Mouse (Mus musculus): Measurements from ENCODE around the gene Ccno. TPM values are rescaled to one million over a fixed set of nuclear protein-coding genes. Genes with fewer than 3 reads are reported as not detected.
"Not testable (repeated sequence)": the region's sequence is repeated elsewhere in the genome, so short reads cannot be mapped to it uniquely, and the experiment has no call there.

Gene Ccno
- polyA plus RNA-seq, 1 experiment from 2014 or later, result 0.17 TPM

DNA sequence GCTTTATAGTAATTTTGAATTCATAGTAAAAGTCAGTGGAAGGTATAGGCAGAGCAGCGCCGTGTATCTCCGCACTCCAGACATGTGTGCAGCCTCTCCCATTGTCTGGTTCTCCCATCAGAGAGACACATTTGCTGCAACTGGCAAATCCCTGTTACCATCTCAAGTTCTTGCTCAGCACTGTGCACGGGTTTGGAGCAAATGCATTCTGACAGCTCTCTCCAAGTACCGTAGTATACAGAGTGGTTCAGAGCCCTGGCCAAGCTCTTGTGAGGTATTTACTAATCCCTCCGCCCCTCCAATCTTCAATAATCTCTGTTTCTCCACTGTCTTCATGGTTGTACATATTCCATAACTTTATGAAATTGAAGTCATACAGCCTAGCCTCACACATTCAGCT is 25.1 kb downstream of the Ccno start:
- ATAC-seq (replicated peaks; ENCODE audit: insufficient number of reproducible peaks, low FRiP score, low TSS enrichment, low read depth) (no peak), DNase-seq (ENCODE audit: low spot score) (no peak)
- Histone ChIP-seq H3K9me3 (replicated peaks; ENCODE audit: control insufficient read depth, low read length) (no peaks in the 10 kb centered on the region), H3K27me3 (ENCODE audit: control insufficient read depth, insufficient read depth, low read length) (no peaks in the 10 kb centered on the region), H3K4me1 (ENCODE audit: control insufficient read depth, insufficient read depth, low read length) (no peaks in the 10 kb centered on the region), H3K4me2 (ENCODE audit: low read depth, low read length) (no peak overlapping the region), H3K27ac (replicated peaks; ENCODE audit: low read depth, low read length) (no peak overlapping the region), H3K36me3 (replicated peaks; ENCODE audit: control insufficient read depth, insufficient read depth, low read depth, low read length) (no peaks in the 10 kb centered on the region), H3K4me3 (ENCODE audit: low read depth, low read length) (no peak overlapping the region), H3K9ac (replicated peaks; ENCODE audit: low read length) (no peak overlapping the region)
- 79% methylated on average over 6 of the region's 6 CpGs for WGBS

DNA sequence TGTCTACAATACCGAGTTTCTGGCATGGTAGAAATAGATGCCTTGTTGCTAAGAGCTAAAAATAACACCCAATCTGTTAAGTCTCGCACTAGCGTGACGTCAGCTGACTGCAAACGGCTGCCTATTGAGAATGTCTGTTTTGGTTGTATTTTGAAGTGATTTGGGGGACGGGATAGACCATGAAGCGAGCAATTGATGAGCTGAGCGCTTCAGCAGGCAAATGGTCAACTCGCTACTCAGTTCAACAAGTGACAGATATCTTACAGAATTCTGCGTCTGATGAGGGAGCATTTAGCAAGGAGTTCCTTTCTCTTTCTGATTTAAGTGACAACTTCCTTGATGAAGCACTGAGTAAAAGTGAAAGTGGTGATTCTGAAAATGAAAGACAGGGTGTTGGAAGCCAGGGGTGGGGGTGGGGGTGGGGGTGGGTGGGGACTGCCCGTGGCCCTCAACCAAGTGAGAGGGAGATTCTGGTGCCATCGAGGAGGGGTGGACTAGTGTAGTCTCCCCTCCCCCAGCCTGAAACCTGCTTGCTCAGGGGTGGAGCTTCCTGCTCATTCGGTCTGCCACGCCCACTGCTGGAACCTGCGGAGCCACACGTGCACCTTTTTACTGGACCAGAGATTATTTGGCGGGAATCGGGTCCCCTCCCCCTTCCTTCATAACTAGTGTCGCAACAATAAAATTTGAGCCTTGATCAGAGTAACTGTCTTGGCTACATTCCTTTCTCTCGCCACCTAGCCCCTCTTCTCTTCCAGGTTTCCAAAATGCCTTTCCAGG is 25.8 kb downstream of the Ccno start:
- H3K4me1 ChIP-seq (ENCODE audit: control insufficient read depth, insufficient read depth, low read length); ATAC-seq (replicated peaks; ENCODE audit: insufficient number of reproducible peaks, low FRiP score, low TSS enrichment, low read depth); DNase-seq (ENCODE audit: low spot score); H3K27ac ChIP-seq (replicated peaks; ENCODE audit: low read depth, low read length); H3K36me3 ChIP-seq (replicated peaks; ENCODE audit: control insufficient read depth, insufficient read depth, low read depth, low read length); H3K4me3 ChIP-seq (ENCODE audit: low read depth, low read length); H3K9me3 ChIP-seq (replicated peaks; ENCODE audit: control insufficient read depth, low read length); H3K9ac ChIP-seq (replicated peaks; ENCODE audit: low read length); H3K4me2 ChIP-seq (ENCODE audit: low read depth, low read length); H3K27me3 ChIP-seq (ENCODE audit: control insufficient read depth, insufficient read depth, low read length): not testable (repeated sequence)
- WGBS, result 58% methylated on average over 18 of the region's 20 CpGs

DNA sequence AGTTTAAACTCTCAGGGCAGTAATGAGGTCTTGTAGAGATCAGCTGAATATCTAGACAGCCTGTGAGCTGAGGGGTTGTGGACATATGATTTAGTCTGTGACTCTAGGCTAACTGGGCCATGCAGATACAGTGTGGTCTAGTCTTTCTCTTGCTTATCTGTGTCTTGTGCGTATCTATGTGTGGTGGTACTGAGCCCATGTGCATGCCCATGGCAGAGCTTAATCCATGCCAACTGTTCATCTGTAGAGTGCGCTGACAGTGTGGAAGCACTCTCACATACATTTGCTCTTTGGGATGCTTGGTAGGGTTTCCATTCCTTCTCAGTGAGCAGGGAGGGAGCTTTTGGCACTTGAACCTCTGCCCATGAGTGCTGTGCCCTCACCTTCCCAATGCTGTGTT is 33.9 kb downstream of the Ccno start:
- no peak overlapping the region for H3K9ac ChIP-seq (replicated peaks; ENCODE audit: low read length)
- H3K27ac ChIP-seq (replicated peaks; ENCODE audit: low read depth, low read length), result no peak overlapping the region
- WGBS, result 80% methylated on average over 2 of the region's 2 CpGs
- no peaks in the 10 kb centered on the region for H3K9me3 ChIP-seq (replicated peaks; ENCODE audit: control insufficient read depth, low read length)
- no peak overlapping the region for H3K4me3 ChIP-seq (ENCODE audit: low read depth, low read length)
- no peaks in the 10 kb centered on the region for H3K36me3 ChIP-seq (replicated peaks; ENCODE audit: control insufficient read depth, insufficient read depth, low read depth, low read length)
- ATAC-seq (replicated peaks; ENCODE audit: insufficient number of reproducible peaks, low FRiP score, low TSS enrichment, low read depth) (no peak), DNase-seq (ENCODE audit: low spot score) (no peak)
- H3K27me3 ChIP-seq (ENCODE audit: control insufficient read depth, insufficient read depth, low read length), result no peaks in the 10 kb centered on the region
- no peak overlapping the region for H3K4me2 ChIP-seq (ENCODE audit: low read depth, low read length)
- H3K4me1 ChIP-seq (ENCODE audit: control insufficient read depth, insufficient read depth, low read length), result no peaks in the 10 kb centered on the region

DNA sequence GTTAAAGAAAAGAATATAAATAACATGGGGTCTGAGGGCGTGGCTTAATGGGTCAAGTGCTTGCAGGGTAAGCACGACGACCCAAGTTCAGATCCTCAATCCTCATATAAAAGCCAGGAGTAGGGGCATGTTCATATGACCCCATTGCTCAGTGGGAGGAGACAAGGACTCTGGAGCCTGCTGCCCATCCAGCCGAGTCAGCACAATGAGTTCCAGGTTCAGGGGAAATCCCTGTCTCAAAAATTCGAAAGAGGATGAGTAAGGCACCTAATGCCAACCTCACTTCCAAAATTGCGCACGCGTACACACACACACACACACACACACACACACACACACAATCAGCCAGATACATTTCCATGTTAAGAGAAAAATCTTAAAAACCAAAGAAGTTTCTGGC is 34.9 kb downstream of the Ccno start:
- no peak for DNase-seq (ENCODE audit: low spot score)
- no peaks in the 10 kb centered on the region for H3K27me3 ChIP-seq (ENCODE audit: control insufficient read depth, insufficient read depth, low read length)
- no peak for ATAC-seq (replicated peaks; ENCODE audit: insufficient number of reproducible peaks, low FRiP score, low TSS enrichment, low read depth)
- H3K4me1 ChIP-seq (ENCODE audit: control insufficient read depth, insufficient read depth, low read length), result no peaks in the 10 kb centered on the region
- 75% methylated on average over 8 of the region's 8 CpGs for WGBS
- no peak overlapping the region for H3K9ac ChIP-seq (replicated peaks; ENCODE audit: low read length)
- H3K36me3 ChIP-seq (replicated peaks; ENCODE audit: control insufficient read depth, insufficient read depth, low read depth, low read length), result no peaks in the 10 kb centered on the region
- no peak overlapping the region for H3K27ac ChIP-seq (replicated peaks; ENCODE audit: low read depth, low read length)
- H3K4me3 ChIP-seq (ENCODE audit: low read depth, low read length), result no peak overlapping the region
- H3K4me2 ChIP-seq (ENCODE audit: low read depth, low read length), result no peak overlapping the region
- H3K9me3 ChIP-seq (replicated peaks; ENCODE audit: control insufficient read depth, low read length), result no peaks in the 10 kb centered on the region

DNA sequence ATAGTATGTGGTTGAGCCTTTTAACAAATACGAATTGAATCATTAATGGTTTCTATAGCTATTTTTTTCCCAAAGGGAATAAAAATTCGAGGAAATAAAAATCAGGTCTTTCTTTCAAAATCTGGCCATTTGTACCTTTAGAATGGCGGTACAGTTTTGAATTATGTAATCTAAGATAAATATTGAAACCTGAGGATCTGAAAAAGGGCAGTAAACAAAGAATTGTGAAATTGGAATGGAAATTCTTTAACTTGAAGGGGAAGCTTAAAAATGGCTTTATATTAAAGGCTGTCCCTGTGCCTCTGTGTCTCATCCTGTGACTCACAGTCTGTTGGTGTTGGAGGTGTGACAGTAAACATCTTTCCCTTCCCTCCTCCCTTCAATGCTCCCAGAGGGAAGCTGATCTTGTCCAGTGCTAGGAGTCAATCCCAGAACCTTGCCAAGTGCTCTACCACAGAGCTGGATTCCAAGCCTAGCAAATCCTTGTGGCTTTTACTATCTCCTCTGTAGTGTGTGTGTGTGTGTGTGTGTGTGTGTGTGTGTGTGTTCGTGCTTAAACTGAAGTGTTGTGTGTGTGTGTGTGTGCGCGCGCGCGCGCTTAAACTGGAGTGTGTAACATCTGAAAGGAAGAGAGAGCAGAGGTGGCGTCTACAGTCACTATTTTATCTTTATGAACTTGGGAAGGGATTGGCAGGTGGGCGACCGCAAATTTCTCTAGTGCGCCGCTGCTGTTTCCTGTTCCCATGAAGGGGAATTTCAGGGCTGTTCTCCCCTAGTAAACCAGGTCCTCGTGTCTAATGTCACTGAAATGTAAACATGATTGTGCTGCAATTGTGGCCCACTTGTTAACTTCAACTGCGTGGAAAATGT is 35.9 kb downstream of the Ccno start:
- 85% methylated on average over 17 of the region's 17 CpGs for WGBS
- Histone ChIP-seq H3K36me3 (replicated peaks; ENCODE audit: control insufficient read depth, insufficient read depth, low read depth, low read length) (no peaks in the 10 kb centered on the region), H3K4me2 (ENCODE audit: low read depth, low read length) (no peak overlapping the region), H3K9ac (replicated peaks; ENCODE audit: low read length) (no peak overlapping the region), H3K27me3 (ENCODE audit: control insufficient read depth, insufficient read depth, low read length) (no peaks in the 10 kb centered on the region), H3K4me3 (ENCODE audit: low read depth, low read length) (no peak overlapping the region), H3K9me3 (replicated peaks; ENCODE audit: control insufficient read depth, low read length) (no peaks in the 10 kb centered on the region), H3K27ac (replicated peaks; ENCODE audit: low read depth, low read length) (no peak overlapping the region), H3K4me1 (ENCODE audit: control insufficient read depth, insufficient read depth, low read length) (no peaks in the 10 kb centered on the region)
- ATAC-seq (replicated peaks; ENCODE audit: insufficient number of reproducible peaks, low FRiP score, low TSS enrichment, low read depth) (no peak), DNase-seq (ENCODE audit: low spot score) (no peak)

DNA sequence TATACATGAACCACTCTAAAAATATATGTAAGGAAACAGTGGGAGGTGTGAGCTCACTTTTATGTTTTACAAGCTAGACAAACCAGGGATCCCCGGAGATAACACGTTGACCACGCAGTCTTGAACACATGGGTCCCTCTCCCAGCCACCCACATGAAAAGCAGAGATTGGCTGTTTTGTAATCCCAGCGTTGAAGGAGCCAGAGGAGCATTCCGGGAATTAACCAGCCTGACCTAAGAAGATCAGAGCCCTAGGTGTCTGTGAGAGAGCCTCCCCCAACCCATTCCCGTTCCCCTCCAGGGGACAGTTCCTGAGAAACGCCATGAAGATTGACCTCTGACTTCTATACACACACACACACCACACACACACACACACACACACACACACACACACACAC is 43.7 kb downstream of the Ccno start:
- no peaks in the 10 kb centered on the region for H3K36me3 ChIP-seq (replicated peaks; ENCODE audit: control insufficient read depth, insufficient read depth, low read depth, low read length)
- peak overlapping the region; percentile 94 for H3K4me2 ChIP-seq (ENCODE audit: low read depth, low read length)
- ATAC-seq (replicated peaks; ENCODE audit: insufficient number of reproducible peaks, low FRiP score, low TSS enrichment, low read depth), result no peak
- no peak overlapping the region for H3K27ac ChIP-seq (replicated peaks; ENCODE audit: low read depth, low read length)
- no peaks in the 10 kb centered on the region for H3K4me1 ChIP-seq (ENCODE audit: control insufficient read depth, insufficient read depth, low read length)
- peak overlapping the region; percentile 48 for H3K4me3 ChIP-seq (ENCODE audit: low read depth, low read length)
- H3K9ac ChIP-seq (replicated peaks; ENCODE audit: low read length), result peak overlapping the region; percentile 13; the same call in 1 of the 2 replicates
- no peaks in the 10 kb centered on the region for H3K9me3 ChIP-seq (replicated peaks; ENCODE audit: control insufficient read depth, low read length)
- 3% methylated on average over 7 of the region's 7 CpGs for WGBS
- DNase-seq (ENCODE audit: low spot score), result no peak
- peaks cover 23% of the 10 kb centered on the region for H3K27me3 ChIP-seq (ENCODE audit: control insufficient read depth, insufficient read depth, low read length)

DNA sequence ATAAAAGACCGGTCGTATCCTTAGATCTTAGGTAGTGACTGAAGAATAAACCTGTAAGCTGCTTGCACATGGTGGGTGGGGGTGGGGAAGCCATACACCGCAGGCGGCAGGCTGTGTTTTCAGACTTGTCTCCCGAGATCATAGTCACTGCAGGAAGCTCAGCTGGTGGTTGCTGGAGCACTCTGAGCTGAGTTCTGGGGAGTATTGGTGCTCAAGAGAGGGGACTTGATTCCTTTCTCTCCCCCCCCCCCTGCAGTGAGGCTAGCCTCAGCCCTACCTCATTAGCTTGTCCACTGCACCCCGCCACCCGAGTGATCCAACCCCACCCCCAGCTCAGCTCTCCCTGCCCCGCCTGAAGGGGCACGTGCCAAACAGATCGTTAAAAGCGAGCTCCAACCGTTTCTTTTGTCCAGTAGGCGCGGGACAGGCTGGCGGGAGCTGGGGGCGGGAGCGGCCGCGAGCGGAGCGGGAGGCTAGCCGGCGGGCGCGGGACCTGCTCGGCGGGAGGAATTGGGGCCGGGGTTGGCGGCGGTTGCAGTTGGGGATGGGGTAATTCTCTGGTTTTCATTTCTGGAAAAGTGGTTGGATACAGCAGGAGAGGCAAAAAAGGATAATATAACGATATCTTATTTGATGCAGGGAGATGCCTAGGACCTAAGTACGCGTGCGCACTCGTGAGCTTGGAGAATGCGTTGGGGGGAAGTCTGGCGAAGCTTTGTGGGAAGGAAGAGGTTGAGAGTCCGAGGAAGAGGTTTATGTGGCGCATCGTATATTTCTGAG is 44.4 kb downstream of the Ccno start:
- Histone ChIP-seq H3K4me2 (ENCODE audit: low read depth, low read length) (peak overlapping the region; percentile 94), H3K36me3 (replicated peaks; ENCODE audit: control insufficient read depth, insufficient read depth, low read depth, low read length) (no peaks in the 10 kb centered on the region), H3K4me3 (ENCODE audit: low read depth, low read length) (peak overlapping the region; percentile 48), H3K27ac (replicated peaks; ENCODE audit: low read depth, low read length) (no peak overlapping the region), H3K9me3 (replicated peaks; ENCODE audit: control insufficient read depth, low read length) (no peaks in the 10 kb centered on the region), H3K4me1 (ENCODE audit: control insufficient read depth, insufficient read depth, low read length) (no peaks in the 10 kb centered on the region), H3K9ac (replicated peaks; ENCODE audit: low read length) (peak overlapping the region; percentile 70), H3K27me3 (ENCODE audit: control insufficient read depth, insufficient read depth, low read length) (peaks cover 23% of the 10 kb centered on the region)
- under 1% methylated on average over 40 of the region's 40 CpGs for WGBS
- peak; percentile 77 for DNase-seq (ENCODE audit: low spot score)
- ATAC-seq (replicated peaks; ENCODE audit: insufficient number of reproducible peaks, low FRiP score, low TSS enrichment, low read depth), result peak; percentile 60; the same call in 1 of the 2 replicates

Data from embryonic facial prominence, embryonic 11.5 days (tissue).